Mouse (Mus musculus): ENCODE measurements around the gene S100a1.

S100a1 gene

GRCm38 (mm10) chr3:90465081-90465685 is 49.0 kb downstream of the S100a1 start:
- DNase-seq (ENCODE audit: extremely low spot score), result peak; percentile 47

- peak; percentile 34 for DNase-seq (ENCODE audit: extremely low spot score)
Observed at GRCm38 (mm10) chr3:90464552-90465080, 49.6 kb downstream of the S100a1 start.

GRCm38 (mm10) chr3:90462579-90462978 is 51.6 kb downstream of the S100a1 start:
- no peak for DNase-seq (ENCODE audit: extremely low spot score)

GRCm38 (mm10) chr3:90461935-90462334 is 52.3 kb downstream of the S100a1 start:
- no peak for DNase-seq (ENCODE audit: extremely low spot score)

Data from embryo, embryonic 9.5 days (tissue).